Mouse (Mus musculus): ENCODE measurements around the gene Atxn7.
A peak's percentile ranks its signal among the peaks of the same experiment; 100 is the strongest.

Atxn7 gene

DNA sequence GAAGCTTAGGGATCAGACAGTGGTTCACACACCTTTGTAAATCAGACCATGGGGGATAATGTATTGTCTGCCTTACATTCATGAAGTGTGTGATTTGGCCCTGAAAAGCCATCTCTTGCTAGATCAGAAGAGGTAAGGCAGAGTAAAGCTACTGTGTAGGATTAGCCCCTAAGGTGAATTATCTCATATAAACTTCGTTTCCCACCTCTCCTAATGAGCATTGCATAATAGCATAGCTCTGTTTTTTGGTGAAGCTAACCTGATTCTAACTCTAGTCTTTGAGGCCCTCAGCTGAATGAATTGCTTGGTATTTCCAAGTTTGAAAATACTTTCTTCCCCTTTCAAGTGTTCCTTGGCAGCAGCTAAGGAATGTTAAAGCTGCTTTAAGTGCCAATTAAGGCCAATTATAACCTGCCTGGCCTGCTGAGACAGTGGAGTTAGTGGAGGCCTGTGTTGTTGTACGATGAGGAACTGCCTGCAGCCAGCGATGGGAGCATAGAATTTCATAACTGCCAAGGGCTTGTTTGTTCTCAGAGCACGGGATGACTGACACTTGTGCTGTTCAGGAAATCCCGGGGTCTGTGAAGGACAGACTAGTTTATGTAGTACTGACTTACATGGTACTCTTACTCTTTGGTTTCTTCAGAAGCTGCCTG lies 103.4 kb downstream of the Atxn7 start:
- DNase-seq (ENCODE audit: extremely low spot score) = peak; percentile 10

DNA sequence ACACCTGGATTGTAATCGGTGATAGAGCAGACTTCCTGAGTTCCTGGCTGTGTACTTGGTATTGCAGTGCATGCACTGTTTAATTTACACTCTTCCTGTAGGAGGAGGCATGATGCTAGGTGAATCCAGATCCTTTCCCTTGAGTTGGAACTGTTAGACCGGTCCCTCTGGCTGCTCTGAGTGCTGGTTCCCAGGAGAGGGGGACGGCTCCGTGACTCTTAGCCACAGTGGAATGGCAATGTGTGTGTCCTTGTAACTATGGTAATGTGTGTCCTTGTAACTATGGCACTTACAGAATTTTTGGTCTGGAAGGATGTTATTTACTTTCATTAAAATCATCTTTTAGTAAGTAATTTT lies 103.9 kb downstream of the Atxn7 start:
- no peak for DNase-seq (ENCODE audit: extremely low spot score)

- no peak for DNase-seq (ENCODE audit: extremely low spot score)
Measured at GRCm38 (mm10) chr14:14066241-14066640, 105.0 kb downstream of the Atxn7 start.

DNA sequence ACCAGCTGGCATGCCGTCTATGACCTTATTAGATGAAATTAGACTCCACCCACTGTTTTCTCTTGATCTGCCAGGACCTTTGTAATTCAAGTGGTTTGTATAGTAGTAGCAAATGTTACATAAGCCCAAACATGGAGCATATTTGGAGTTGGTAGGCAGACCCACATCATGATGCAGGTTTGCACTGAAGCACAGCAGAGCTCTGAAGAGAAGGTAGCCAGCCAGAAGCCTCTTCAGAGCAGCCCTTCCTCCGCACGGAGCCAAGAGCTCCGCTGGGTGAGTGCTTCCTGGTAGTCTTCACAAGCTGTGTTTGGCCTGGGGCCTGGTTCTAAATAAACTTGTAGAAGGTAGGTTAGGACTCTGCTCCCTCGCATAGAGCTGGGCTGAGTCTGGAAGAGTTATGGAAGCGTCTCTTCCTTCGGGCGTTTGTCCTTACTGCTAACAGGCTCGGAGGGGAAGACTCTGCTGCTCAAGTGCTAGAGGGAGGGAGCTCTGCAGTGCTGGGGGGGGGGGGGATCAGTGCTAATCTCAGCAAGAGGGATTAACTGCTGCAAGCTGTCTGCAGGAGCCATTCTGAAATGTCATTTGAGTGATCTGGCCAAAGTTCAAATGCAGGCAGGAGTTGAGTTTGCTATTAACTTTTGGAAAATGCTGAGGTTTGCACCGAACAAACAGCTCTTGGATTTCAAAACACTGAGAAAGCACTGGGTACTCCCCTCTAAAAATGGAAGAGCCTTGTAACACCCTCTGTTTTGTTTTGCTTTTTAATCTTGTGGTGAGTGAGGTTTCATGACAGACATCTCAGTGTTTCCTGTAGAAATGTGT lies 106.6 kb downstream of the Atxn7 start:
- DNase-seq (ENCODE audit: extremely low spot score) = peak; percentile 50

- DNase-seq (ENCODE audit: extremely low spot score) = no peak
Measured at GRCm38 (mm10) chr14:14068553-14068952, 107.3 kb downstream of the Atxn7 start.

DNA sequence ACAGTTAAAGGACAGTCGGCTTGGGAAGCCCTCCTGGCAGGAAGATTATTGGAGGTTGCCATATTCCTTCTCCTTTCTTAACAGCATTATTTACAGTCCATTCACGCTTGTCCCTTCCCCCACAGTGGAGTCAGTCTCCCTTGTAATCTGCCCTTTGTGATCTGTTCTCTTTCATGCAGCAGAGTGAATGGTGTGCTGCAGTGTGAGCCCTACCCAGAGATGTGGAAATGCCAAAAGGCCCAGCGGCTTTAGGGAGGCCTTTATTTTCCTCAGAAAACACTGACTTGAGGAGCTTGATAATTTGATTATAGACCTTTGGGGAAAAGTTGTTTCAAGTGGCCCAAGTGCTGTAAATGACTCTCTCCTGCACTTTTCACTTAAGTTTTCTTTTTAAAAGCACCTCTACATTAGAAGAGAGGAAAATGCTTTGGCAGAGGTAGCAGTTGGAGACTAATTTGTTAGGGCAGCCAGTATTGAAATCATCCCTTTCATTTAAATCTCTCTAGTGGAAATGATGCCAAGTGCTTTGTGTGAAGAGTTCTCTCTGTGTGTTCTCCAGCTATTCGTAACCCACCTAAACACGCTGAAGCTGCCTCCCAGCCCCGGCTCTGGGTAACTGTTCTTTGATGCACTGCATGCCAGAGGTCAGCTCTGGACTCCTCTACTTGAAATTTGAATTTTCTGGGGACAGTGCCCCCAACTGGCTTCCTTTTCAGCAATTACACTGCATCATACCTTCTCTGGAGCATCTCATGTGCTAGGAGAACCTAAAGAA lies 109.5 kb downstream of the Atxn7 start:
- peak; percentile 38 for DNase-seq (ENCODE audit: extremely low spot score)

DNA sequence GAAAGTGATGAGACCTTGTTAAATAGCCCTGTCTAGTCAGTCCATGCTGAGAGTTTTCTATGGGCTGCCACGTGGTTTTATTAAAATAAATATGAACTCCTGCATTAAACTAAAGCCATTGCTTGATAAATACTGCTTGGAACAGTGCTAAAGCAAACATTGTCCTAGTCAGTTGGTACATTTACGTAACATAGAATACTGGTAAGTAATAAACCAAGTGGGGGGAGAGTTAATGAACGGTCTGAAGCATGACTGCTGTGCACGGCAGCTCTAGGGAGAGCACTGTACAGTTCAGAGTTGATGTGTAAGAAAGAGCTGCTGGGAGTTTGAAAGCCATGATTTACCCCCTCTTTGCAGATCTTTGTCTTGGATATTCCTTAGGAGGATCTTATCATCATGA lies 110.2 kb downstream of the Atxn7 start:
- no peak for DNase-seq (ENCODE audit: extremely low spot score)

DNA sequence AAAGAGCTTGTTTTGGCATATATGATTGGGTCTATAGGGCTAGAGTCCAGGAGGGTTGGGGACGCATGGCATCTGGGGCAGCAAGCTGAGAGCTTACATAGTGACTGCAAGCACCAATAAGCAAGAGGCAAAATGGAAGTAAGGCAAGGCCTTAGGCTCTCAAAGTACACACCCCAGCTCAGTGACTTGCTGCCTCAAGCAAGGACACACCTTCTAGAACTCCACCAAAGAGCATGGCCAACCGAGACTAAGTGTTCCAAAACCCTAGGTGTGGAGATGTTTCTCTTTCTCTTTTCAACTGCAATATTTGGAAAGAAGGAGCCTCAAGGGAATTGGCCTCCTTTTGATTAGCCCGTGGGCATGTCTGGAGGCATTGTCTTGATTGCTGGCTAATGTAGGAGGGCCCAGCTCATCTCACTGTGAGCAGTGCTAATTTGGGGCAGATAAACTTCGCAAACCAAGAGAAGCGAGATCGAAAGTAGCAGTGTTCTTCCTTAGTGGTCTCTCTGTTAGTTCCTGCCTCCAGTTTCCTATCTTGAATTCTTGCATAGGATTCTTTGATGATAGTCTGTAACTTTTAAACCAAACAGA lies 119.5 kb downstream of the Atxn7 start:
- DNase-seq (ENCODE audit: extremely low spot score) = no peak

- no peak for DNase-seq (ENCODE audit: extremely low spot score)
Measured at GRCm38 (mm10) chr14:14083811-14084210, 122.6 kb downstream of the Atxn7 start.

DNA sequence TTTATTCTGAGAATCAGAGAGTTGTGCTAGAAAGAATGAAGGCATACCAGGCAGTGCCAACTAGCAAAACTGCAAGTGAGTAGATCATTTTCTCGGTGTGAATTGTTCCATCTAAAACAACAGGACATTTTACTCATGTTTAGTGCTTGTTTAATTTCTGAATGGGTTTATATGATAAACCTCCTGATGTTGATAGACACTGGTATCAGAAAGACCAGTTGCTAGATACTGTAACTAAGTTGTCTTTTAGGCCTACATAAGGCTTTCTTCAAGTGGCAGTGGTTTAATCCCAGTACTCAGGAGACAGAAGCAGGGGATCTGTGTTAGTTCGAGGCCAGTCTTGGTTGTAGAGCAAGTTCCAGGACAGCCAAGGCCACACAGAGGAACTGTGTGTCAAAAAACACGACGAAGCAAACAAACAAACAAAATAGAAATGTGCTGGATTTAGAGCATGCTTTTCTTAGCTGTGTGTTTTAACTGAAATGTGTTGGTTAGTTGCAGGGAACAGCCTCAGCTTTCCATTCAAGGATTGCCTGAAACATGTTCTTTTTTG lies 125.5 kb downstream of the Atxn7 start:
- DNase-seq (ENCODE audit: extremely low spot score) = no peak

DNA sequence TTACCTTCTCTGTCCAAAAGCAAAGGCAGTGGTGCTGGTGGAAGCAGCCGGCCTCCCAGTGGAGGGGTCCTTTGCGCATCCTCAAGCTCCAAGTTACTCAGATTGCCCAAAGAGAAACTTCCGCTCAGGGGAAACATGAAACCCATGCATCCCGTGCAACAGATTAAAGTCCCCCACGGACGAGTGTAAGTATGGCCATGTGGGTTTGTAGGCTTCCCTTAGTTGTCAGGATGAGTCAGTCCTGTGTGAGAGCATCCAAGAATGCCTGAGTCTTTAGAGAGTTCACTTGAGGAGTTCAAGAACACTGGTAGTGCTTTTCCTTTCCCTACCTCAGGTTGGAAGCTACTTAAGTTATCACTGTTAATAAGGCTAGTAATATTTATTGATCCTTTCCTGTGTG lies 126.1 kb downstream of the Atxn7 start:
- DNase-seq (ENCODE audit: extremely low spot score) = no peak

DNA sequence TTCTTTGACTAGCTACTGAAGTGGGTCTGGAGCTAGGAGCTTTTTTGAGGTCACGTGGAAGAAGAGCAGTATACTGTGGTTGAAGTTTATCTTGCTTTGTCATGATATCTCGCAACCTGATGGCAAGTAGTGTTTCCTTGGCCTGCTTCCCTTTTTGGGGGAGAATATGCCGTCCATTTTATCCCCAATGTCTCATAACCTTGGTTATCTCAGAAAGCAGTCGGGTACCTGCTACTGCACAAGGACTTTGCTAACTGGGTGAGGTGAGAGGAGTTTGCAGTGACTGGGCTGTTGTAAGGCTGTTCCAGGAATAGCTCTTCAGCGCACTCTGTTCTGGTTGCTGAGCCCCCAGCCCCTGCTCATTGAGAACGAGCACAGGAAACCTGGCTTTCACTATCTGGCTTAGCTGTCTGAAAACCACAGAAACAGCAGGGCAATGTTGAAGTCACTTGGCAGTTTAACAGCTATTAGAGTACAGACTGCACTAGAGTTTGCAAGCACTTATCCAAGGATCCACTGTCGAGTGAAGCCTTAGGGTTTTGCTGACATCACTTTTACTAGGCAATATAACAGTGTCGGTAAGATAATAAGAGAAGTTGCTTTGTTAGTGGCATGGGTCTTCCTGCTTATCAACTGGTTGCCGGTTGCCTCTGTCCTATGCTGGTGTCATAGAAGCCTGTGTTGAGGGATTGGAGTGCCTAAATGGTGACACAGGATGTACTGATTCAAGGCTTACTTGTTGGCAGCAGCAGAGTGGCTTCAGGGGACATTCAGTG lies 127.0 kb downstream of the Atxn7 start:
- no peak for DNase-seq (ENCODE audit: extremely low spot score)

DNA sequence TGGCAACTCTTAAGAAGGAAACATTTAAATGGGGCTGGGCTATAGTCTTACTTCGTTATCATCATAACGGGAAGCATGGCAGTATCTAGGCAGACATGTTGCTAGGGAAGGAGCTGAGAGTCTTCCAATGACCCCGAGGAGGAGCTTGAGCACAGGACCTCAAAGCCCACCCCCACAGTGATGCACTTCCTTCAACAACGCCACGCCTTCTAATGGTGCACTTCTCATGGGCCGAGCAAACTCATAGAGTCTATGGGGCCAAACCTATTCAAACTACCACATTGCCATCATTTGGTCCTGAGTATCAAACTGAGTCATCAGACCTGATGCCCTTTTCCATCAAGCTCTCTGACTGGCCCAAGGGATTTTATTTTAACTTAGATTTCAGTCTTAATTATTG lies 129.3 kb downstream of the Atxn7 start:
- no peak for DNase-seq (ENCODE audit: extremely low spot score)

DNA sequence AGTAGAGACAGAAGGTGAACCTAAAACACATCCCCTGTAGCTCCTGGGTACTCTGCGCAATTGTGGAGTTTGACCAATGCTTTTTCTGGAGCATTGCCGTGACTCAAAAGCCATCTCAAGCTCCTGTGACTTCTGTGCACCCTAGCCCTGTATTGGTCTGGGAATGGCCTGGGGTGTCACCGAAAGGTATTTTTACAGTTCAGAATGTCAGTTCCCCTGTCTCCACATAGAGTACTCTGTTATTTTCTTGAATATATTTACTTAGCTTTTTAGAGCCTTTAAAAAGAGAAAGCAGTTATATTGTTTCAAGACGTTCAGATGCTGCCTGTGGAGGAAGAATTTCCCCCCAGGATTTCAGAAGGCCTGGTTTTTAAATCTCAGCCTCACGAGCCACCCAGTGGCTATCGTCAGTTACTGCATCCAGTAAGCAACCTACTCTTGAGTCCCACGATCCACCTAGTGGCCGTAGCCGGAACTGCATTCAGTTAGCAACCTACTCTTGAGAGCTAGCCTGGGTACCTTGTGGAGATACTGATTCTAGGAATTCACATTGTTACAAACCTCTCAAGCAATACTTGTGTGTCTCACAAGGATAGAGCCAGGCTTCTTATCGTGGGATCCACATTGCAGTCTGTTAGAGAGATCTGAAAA lies 137.2 kb downstream of the Atxn7 start:
- DNase-seq (ENCODE audit: extremely low spot score) = peak; percentile 80

- no peak for DNase-seq (ENCODE audit: extremely low spot score)
Measured at GRCm38 (mm10) chr14:14100773-14101280, 139.6 kb downstream of the Atxn7 start.

GRCm38 (mm10) chr14:14101296-14101695 lies 140.1 kb downstream of the Atxn7 start:
- DNase-seq (ENCODE audit: extremely low spot score) = no peak

GRCm38 (mm10) chr14:14104213-14104929 lies 143.1 kb downstream of the Atxn7 start:
- DNase-seq (ENCODE audit: extremely low spot score) = no peak

DNA sequence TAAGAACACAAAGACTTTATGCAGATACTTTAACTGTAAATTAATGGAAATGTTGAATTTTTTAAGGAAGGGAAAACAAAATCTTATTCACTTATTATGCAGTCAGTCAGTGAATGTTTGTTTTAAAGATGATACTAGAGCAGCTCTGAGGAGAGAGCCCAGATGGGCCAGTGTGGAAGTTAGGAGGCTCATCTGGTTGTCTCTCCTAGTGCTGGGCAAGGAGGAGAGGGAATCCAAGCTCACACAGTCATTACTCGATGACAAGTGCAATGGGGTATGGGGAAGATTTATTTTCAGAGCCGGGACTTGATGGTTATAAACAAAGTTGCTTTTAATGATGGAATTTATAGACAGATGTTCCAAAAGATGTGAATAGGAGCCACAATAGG lies 143.7 kb downstream of the Atxn7 start:
- no peak for DNase-seq (ENCODE audit: extremely low spot score)

DNA sequence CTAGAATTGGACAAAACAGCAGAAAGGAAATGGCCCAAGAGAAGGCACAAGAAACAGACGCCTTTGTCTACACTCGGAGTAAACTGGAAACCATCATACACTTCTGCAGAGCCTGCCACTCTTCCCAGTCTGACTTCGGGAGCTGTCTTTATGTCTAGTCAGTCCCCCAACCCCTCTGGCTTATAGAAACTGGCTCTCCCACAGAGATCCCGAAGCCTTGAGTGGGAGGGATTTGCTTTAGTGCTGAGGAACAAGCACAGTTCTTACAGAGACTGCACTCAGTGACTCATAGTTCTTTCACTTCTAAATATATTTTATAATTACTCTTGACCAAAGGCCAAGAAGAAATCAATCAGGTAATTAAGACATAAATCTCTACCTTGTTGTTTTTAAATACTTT lies 149.5 kb downstream of the Atxn7 start:
- no peak for DNase-seq (ENCODE audit: extremely low spot score)

All from embryo, embryonic 9.5 days (tissue).